In the genomic region with DNA sequence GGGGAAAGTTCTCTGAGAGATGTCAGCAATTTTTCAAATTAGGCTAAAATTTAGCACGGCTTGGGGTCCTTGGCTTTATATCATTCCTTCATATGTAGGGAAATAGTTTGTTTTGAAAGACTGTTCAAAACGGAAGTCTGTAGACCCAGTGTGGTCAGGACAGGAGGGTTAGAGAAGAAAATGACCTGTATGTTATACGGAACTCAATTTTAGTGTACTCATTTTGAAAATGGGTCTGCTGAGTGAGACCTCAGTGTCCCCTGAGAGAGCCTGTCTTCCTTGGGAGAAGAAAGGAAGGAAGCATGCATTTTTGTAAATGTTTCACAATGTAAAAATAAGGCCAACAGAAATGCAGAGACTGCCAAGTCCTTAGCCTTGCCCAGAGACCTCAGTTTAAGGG, we compare ENCODE assay signal across 19 mouse cellular contexts. TPM values are rescaled to one million over a fixed set of nuclear protein-coding genes. Genes with fewer than 3 reads are reported as not detected.
DNase-seq lines count a peak whose midpoint lies in the region; ATAC-seq and TF ChIP-seq lines count a peak whose summit lies in the region.
"Had no signal": no experiment of that assay in that cellular context is flagged by ENCODE, and none has a peak within 500 bp of the region (broad histone marks: within the 10 kb centered on the region; RNA-seq: fewer than 3 reads in every experiment).

No protein-coding gene starts in this region.

- no peaks in the 10 kb centered on the region for H3K9me3 ChIP-seq in heart, embryonic 15.5 days (replicated peaks)
- H3K9me3 ChIP-seq in heart, embryonic 11.5 days (replicated peaks; ENCODE audit: control insufficient read depth, low read length), result no peaks in the 10 kb centered on the region
- no peaks in the 10 kb centered on the region for H3K9me3 ChIP-seq in intestine, postnatal 0 days (ENCODE audit: control insufficient read depth)
- H3K9me3 ChIP-seq: embryonic facial prominence, embryonic 12.5 days; forebrain, embryonic 15.5 days; heart, embryonic 10.5 days; hindbrain, embryonic 13.5 days had no signal

- H3K79me2 ChIP-seq in macrophage (ENCODE audit: inconsistent target), result peaks cover 100% of the 10 kb centered on the region

- peaks cover 2% of the 10 kb centered on the region; the same call in 1 of the 2 replicates for H3K4me1 ChIP-seq in heart, embryonic 15.5 days (replicated peaks)
- H3K4me1 ChIP-seq in heart, embryonic 11.5 days (ENCODE audit: control insufficient read depth, insufficient read depth, low read length), result no peaks in the 10 kb centered on the region
- peaks cover 28% of the 10 kb centered on the region for H3K4me1 ChIP-seq in brown adipose tissue, adult 24 weeks (ENCODE audit: control insufficient read depth, insufficient read depth, insufficient read length, low read length)
- H3K4me1 ChIP-seq in intestine, postnatal 0 days (replicated peaks; ENCODE audit: control insufficient read depth, insufficient read depth, low read length), result no peaks in the 10 kb centered on the region; the same call in none of the 2 replicates
- H3K4me1 ChIP-seq: embryonic facial prominence, embryonic 12.5 days had no signal

- no peaks in the 10 kb centered on the region for H3K36me3 ChIP-seq in heart, embryonic 15.5 days
- H3K36me3 ChIP-seq in heart, embryonic 11.5 days (ENCODE audit: control insufficient read depth, insufficient read depth, low read length), result no peaks in the 10 kb centered on the region
- no peaks in the 10 kb centered on the region for H3K36me3 ChIP-seq in macrophage (ENCODE audit: inconsistent target)
- H3K36me3 ChIP-seq in intestine, postnatal 0 days (ENCODE audit: control insufficient read depth, insufficient read depth), result no peaks in the 10 kb centered on the region
- H3K36me3 ChIP-seq: embryonic facial prominence, embryonic 12.5 days; forebrain, embryonic 15.5 days; heart, embryonic 10.5 days; hindbrain, embryonic 13.5 days had no signal

- H3K27ac ChIP-seq in heart, embryonic 15.5 days, result 0 out of 2 replicates have a peak overlapping the region, but pooled peaks have one; percentile 15
- no peak overlapping the region for H3K27ac ChIP-seq in heart, embryonic 11.5 days (ENCODE audit: low read depth, low read length)
- peak overlapping the region; percentile 15; the same call in 1 of the 2 replicates for H3K27ac ChIP-seq in brown adipose tissue, adult 24 weeks (replicated peaks; ENCODE audit: low read depth, low read length)
- H3K27ac ChIP-seq in macrophage, result peak overlapping the region; percentile 38
- H3K27ac ChIP-seq in intestine, postnatal 0 days (ENCODE audit: low read depth, low read length), result no peak overlapping the region
- H3K27ac ChIP-seq: embryonic facial prominence, embryonic 12.5 days; forebrain, embryonic 15.5 days; heart, embryonic 10.5 days; hindbrain, embryonic 13.5 days; hindbrain, postnatal 0 days had no signal

- H3K27me3 ChIP-seq in heart, embryonic 15.5 days, result no peaks in the 10 kb centered on the region
- no peaks in the 10 kb centered on the region for H3K27me3 ChIP-seq in heart, embryonic 11.5 days (ENCODE audit: control insufficient read depth, insufficient read depth, low read length)
- no peaks in the 10 kb centered on the region for H3K27me3 ChIP-seq in intestine, postnatal 0 days (replicated peaks; ENCODE audit: control insufficient read depth, insufficient read depth, low read length)
- H3K27me3 ChIP-seq: embryonic facial prominence, embryonic 12.5 days; forebrain, embryonic 15.5 days; hindbrain, embryonic 13.5 days had no signal

- ATAC-seq in heart, embryonic 15.5 days (replicated peaks; ENCODE audit: insufficient number of reproducible peaks, insufficient read depth, low FRiP score, low read depth), result no peak
- ATAC-seq in heart, embryonic 11.5 days (replicated peaks; ENCODE audit: insufficient number of reproducible peaks, low FRiP score, low TSS enrichment), result no peak
- no peak for ATAC-seq in intestine, postnatal 0 days
- ATAC-seq: forebrain, embryonic 15.5 days; hindbrain, postnatal 0 days had no signal

- H3K4me3 ChIP-seq in heart, embryonic 15.5 days, result no peak overlapping the region
- H3K4me3 ChIP-seq in heart, embryonic 11.5 days (ENCODE audit: low read depth, low read length), result no peak overlapping the region
- H3K4me3 ChIP-seq in brown adipose tissue, adult 24 weeks (ENCODE audit: insufficient read depth, low read depth, low read length), result no peak overlapping the region
- no peak overlapping the region for H3K4me3 ChIP-seq in macrophage (ENCODE audit: inconsistent target)
- no peak overlapping the region for H3K4me3 ChIP-seq in intestine, postnatal 0 days (ENCODE audit: low read depth, low read length)
- H3K4me3 ChIP-seq: embryonic facial prominence, embryonic 12.5 days; forebrain, embryonic 15.5 days; heart, embryonic 10.5 days; hindbrain, embryonic 13.5 days had no signal

- no peak for DNase-seq in kidney, adult 8-10 months
- no peak for DNase-seq in thymus, postnatal 0 days (ENCODE audit: low spot score)
- DNase-seq: adrenal gland, postnatal 10 days; cerebellum, adult 2 months; cerebellum, postnatal 10 days; gastrocnemius, postnatal 36 days; heart, adult 18-20 months; heart, postnatal 4 days; kidney, adult 18-20 months had no signal

- no peak for TF ChIP-seq CTCF in intestine, postnatal 0 days (IDR thresholded peaks at IDR 0.05; ENCODE audit: low read depth)

- H3K9ac ChIP-seq in heart, embryonic 15.5 days, result no peak overlapping the region
- no peak overlapping the region for H3K9ac ChIP-seq in heart, embryonic 11.5 days (ENCODE audit: low read depth, low read length)
- no peak overlapping the region for H3K9ac ChIP-seq in intestine, postnatal 0 days (ENCODE audit: low read depth, low read length)
- H3K9ac ChIP-seq: embryonic facial prominence, embryonic 12.5 days; forebrain, embryonic 15.5 days; hindbrain, embryonic 13.5 days had no signal

- WGBS in heart, embryonic 15.5 days, result 79% methylated on average over 3 of the region's 3 CpGs
- WGBS in heart, embryonic 11.5 days (ENCODE audit: insufficient replicate concordance), result 74% methylated on average over 3 of the region's 3 CpGs
- WGBS in macrophage (ENCODE audit: missing documents), result 32% methylated on average over 3 of the region's 3 CpGs
- 84% methylated on average over 3 of the region's 3 CpGs for WGBS in intestine, postnatal 0 days

- no peak overlapping the region for H3K4me2 ChIP-seq in heart, embryonic 15.5 days
- no peak overlapping the region for H3K4me2 ChIP-seq in heart, embryonic 11.5 days
- H3K4me2 ChIP-seq in intestine, postnatal 0 days (replicated peaks; ENCODE audit: low read depth), result no peak overlapping the region
- H3K4me2 ChIP-seq: embryonic facial prominence, embryonic 12.5 days; forebrain, embryonic 15.5 days; hindbrain, embryonic 13.5 days had no signal

RNA-seq across cellular contexts. Expression of a gene that starts 38.6 kb away (rescaled TPM):
- 38.3 and 44.7 TPM in 2 replicates for polyA plus RNA-seq in heart, embryonic 15.5 days (2015; fragmentation: Nextera tagmentation; extraction: Ambion mirVana)
- 25.8 and 31.0 TPM in 2 replicates for polyA plus RNA-seq in heart, embryonic 11.5 days (2014; fragmentation: Nextera tagmentation; extraction: Ambion mirVana)
- 9.8 and 22.1 TPM in 2 replicates for polyA plus RNA-seq in brown adipose tissue, adult 24 weeks (2012; ENCODE audit: insufficient read depth, insufficient read length, missing spikeins)
- total RNA-seq in macrophage (2018; cell fraction: chromatin; rRNA removed), result 100 to 1,000 TPM in 12 of 26 experiments, 10 to 100 TPM in 13, 1 to 10 TPM in 1; 9.8 to 313 (median 97.8) TPM
- total RNA-seq in macrophage (2018; cell fraction: cytosol; rRNA removed), result 100 to 1,000 TPM in 12 of 26 experiments, 10 to 100 TPM in 14; 26.4 to 139 (median 67.3) TPM
- 100 to 1,000 TPM in 9 of 26 experiments, 10 to 100 TPM in 17; 16.2 to 229 (median 60.6) TPM for total RNA-seq in macrophage (2018; cell fraction: nucleus; rRNA removed)
- 75.5 to 214 TPM (median 76.1 TPM) in 3 replicates for polyA plus RNA-seq in macrophage (2018)
- 30.5 TPM in 2 replicates for polyA plus RNA-seq in intestine, postnatal 0 days (2015; fragmentation: Nextera tagmentation; extraction: Ambion mirVana)
- 12.9 and 14.8 TPM in 2 replicates for polyA plus RNA-seq in thymus, postnatal 0 days (2015; fragmentation: Nextera tagmentation; extraction: Ambion mirVana)

Comparison
In these comparisons a context has a peak if more than half of its experiments do, and no peak if none do; other contexts are left out.
1. H3K27ac ChIP-seq: peak in heart, embryonic 15.5 days (single experiment), brown adipose tissue, adult 24 weeks (single experiment) and macrophage (single experiment); none in heart, embryonic 11.5 days (single experiment) and intestine, postnatal 0 days (single experiment).